Mouse (Mus musculus): ENCODE measurements at regions not wholly inside any gene's neighbourhood (a gene's known extent, or its start where the extent isn't known, plus 50 kb on each side); places are given as distances from the start of the nearest gene placed in this dataset.

DNA sequence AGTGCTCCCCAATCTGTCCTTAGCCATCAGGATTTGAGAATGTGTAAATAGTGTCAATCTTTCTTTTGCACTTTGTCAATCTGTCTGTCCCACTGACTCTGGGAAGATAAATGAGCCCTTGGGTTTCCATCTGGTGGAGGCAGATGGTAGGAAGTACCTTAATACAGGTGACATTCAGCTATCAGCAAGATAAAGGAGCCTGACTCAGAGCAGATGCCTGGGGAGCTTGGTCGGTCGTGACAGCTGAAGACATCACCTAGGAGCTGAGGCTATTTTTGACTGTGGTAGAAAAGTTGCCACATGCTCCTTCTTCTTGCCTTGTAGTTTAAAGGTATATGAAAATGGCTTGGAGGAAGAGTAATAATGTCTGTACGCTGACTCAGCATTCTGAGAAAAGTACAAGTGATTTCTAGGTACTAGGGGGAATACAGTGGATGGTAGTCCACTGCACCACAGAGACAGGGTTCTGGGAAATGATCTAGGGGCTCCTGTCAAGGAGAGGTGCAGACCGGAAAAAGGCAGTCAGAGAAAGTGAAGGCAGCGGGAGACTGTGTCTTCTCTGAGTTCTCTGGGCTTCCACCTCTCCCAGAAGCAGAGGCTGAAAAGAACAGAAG, 80.0 kb downstream of the Gm10260 start:
- no peak for TF ChIP-seq CTCF (IDR thresholded peaks at IDR 0.05; ENCODE audit: borderline replicate concordance, extremely low read depth, insufficient read depth, insufficient read length)
- TF ChIP-seq POLR2A (IDR thresholded peaks at IDR 0.05; ENCODE audit: borderline replicate concordance, extremely low read depth, insufficient read depth, insufficient read length, poor library complexity, severe bottlenecking) = no peak
